Mouse (Mus musculus): ENCODE results near the gene Psmb6.
"Not testable (repeated sequence)": the region's sequence is repeated elsewhere in the genome, so short reads cannot be mapped to it uniquely, and the experiment has no call there.

Gene Psmb6

GRCm38 (mm10) chr11:70523306-70523989 lies 1.7 kb upstream of the Psmb6 start:
- not testable (repeated sequence) for DNase-seq (ENCODE audit: low read depth)

GRCm38 (mm10) chr11:70524782-70525181 lies 385 bp upstream of the Psmb6 start:
- no peak for DNase-seq (ENCODE audit: low read depth)

DNA sequence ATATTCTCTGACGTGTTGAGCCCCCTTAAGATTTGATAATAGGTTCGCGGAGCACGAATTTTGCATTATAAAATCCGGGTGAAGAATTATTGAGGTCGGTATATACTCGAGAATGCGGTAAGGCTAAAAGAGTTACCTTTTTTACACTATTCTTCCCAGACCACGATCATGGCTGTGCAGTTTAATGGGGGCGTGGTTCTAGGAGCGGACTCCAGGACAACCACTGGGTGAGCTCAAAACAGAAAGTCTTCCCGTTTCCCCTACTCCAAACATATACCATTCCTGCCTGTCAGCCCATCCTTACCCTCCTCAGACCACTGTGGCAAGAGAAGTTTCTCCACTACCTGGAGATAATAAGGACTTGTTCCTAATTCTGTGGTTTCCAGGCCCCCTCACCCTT lies 559 bp downstream of the Psmb6 start:
- no peak for DNase-seq (ENCODE audit: low read depth)

DNA sequence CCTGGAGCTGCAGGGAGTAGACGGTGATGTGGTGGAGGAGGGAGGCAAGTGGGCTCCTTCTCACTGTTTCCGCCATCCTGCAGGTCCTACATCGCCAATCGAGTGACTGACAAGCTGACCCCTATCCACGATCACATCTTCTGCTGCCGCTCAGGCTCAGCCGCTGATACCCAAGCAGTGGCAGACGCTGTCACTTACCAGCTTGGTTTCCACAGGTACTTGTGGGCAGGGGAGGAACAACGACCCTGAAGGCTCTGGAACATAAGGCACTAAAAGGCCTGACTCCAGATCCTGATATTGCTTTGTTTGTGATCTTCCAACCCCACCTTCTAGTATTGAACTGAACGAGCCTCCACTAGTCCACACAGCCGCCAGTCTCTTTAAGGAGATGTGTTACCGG lies 1.0 kb downstream of the Psmb6 start:
- DNase-seq (ENCODE audit: low read depth) = no peak

- DNase-seq (ENCODE audit: low read depth) = no peak
Measured at GRCm38 (mm10) chr11:70528610-70529009, 3.4 kb downstream of the Psmb6 start.

GRCm38 (mm10) chr11:70531065-70531464 lies 5.9 kb downstream of the Psmb6 start:
- DNase-seq (ENCODE audit: low read depth) = not testable (repeated sequence)

GRCm38 (mm10) chr11:70532839-70533238 lies 7.7 kb downstream of the Psmb6 start, which contains the start of gene Gm40193:
Gene Gm40193, minus strand, starts transcription at chr11:70532939.
- no peak for DNase-seq (ENCODE audit: low read depth)

DNA sequence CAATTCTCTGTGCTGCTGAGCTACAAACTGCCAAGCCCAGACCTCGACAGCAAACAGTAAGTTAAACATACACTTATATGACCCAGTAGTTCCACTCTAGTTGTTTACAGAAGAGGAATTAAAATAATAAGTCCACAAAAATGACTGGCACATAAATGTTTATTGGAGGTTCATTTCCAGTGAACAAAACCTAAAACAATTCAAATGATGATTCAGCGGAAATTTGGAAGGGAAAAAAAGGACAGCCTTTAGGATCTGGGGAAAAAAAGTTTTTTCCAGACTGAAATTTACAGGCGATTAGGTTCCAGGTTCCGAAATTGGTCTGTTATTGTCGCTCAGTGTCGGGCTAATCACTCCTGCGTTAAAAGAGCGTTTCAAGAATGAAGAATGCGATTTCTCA lies 14.3 kb downstream of the Psmb6 start:
- DNase-seq (ENCODE audit: low read depth) = no peak

GRCm38 (mm10) chr11:70539877-70540587 lies 14.9 kb downstream of the Psmb6 start, which contains the start of gene Pld2:
Gene Pld2, plus strand, starts transcription at chr11:70540064.
- peak; percentile 71 for DNase-seq (ENCODE audit: low read depth)

DNA sequence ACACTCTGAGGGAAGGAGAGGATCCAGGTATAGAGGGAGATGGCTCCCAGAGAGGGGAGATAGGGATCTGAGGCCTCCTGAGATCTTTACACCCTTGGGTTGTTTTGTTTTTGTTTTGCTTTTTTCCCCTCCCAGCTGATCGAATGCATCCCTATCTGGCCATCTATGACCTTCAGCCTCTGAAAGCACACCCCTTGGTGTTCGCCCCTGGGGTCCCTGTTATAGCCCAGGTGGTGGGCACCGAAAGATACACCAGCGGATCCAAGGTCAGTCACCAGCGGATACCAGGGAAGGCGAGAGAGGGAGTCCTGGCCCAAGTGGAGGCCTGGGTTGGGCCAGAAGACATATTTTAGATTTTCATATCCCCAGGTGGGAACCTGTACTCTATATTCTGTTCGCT lies 15.8 kb downstream of the Psmb6 start:
- no peak for DNase-seq (ENCODE audit: low read depth)

DNA sequence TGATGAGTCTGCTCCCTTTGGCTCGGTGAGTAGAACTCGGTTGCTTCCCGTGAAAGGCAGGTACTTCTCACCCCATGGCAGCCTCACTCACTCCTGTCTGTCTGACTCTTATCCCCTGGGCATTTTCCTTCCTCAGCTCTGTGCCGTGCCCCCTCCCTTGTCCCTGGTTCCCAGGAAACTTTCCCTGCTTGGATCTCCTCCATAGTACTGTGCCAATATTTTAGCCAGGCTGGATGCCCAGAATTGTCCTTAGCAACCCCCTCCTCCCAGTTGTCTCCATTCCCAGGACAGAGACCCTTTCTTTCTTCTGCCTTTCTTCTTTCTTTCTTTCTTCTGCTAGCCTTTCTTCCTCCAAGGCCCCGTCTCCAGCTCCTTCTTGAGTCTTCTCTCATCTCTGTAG lies 16.2 kb downstream of the Psmb6 start:
- no peak for DNase-seq (ENCODE audit: low read depth)

- DNase-seq (ENCODE audit: low read depth) = no peak
Measured at GRCm38 (mm10) chr11:70544496-70544895, 19.3 kb downstream of the Psmb6 start.

- no peak for DNase-seq (ENCODE audit: low read depth)
Measured at GRCm38 (mm10) chr11:70551526-70551925, 26.4 kb downstream of the Psmb6 start.

DNA sequence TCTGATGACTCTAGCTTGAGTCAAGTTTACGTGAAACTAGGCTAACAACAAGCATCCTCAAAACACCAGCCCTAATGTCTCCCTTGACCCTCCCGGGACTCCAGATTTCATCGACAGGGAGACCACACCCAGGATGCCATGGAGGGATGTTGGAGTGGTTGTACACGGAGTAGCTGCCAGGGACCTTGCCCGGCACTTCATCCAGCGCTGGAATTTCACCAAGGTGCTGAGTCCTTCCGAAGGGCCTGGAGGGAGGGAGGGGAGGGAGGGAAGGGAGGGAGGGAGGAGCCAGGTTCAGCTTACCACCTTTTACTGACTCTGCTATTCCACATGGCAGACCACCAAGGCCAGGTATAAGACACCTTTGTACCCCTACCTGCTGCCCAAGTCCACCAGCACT lies 28.8 kb downstream of the Psmb6 start:
- no peak for DNase-seq (ENCODE audit: low read depth)

DNA sequence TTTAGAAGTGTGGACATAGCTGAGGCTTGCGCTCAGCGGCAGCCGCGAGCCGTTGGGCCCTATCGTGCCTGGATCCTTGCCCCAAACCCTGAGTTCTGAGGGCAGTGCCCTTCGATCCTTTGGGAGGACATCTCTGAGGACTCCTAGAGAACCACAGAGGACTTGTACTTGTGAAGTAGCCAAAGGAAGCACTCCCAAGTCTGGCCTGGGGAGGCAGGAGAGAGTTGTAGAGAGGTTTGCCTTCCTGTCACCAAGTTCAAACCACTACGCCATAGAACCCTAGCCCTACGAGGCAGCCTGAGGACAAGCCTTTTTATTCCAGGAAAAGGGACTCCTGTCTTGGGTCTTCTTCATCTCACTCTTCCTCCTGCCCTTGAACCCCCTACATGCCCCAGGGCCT lies 32.4 kb downstream of the Psmb6 start:
- no peak for DNase-seq (ENCODE audit: low read depth)

- no peak for DNase-seq (ENCODE audit: low read depth)
Measured at GRCm38 (mm10) chr11:70561937-70562286, 36.7 kb downstream of the Psmb6 start.

GRCm38 (mm10) chr11:70562287-70562994 lies 37.3 kb downstream of the Psmb6 start, which contains the start of gene Mink1:
Gene Mink1, plus strand, starts transcription at chr11:70562881.
- no peak for DNase-seq (ENCODE audit: low read depth)

GRCm38 (mm10) chr11:70562995-70563469 lies 37.9 kb downstream of the Psmb6 start:
- DNase-seq (ENCODE audit: low read depth) = no peak

DNA sequence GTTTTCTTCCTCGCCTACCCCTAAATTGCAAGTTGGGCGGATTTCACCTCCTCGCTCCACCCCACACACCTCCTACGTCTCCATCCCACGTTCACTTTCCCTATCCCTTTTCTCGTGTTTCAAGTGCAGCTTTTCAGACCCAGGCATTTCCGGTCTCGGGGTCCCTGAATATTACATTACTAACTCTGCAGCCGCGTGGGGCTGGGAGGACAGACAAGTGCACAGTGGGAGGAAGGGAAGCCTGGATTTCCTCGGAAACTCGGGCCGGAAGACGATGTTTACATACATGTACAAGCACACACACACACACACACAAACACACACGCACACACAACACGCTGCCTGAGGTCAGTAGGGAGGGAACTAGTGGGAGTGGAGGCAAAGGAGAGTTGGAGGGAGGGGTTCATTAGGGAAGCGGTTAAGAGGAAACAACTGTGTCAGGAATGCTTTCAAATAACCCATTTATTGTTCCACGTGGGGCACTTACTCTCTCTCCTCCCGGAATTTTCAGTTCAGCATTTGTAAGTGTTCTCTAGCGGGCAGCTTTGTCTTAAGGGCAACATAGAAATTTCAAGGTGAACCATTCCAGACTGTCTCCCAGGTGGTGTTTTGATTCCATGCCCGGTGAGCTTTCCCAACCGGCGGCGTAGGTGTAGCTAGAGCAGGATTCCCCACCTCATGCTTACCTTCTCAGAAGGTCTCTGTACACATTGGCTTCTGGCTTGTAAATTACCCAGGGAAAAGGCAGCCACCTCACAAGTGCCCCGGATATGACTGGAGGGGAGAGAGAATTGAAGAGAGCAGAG lies 38.5 kb downstream of the Psmb6 start:
- DNase-seq (ENCODE audit: low read depth) = no peak

GRCm38 (mm10) chr11:70564276-70564873 lies 39.2 kb downstream of the Psmb6 start:
- no peak for DNase-seq (ENCODE audit: low read depth)

GRCm38 (mm10) chr11:70566586-70566985 lies 41.4 kb downstream of the Psmb6 start:
- no peak for DNase-seq (ENCODE audit: low read depth)

DNA sequence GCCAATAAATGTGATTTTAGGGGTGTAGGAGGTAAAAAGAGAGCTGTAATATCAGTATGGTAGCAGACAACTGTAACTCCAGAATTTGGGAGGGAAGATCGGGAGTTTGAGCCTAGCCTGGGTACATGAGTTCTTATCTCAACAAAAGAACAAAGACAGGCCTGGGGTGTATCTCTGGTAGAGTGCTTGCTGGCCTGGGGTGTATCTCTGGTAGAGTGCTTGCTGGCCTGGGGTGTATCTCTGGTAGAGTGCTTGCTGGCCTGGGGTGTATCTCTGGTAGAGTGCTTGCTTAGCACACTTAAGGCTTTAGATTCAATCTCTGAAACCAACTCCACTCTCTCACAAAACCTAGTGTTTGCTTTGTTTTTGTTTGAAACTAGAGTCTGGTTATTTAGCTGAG lies 45.4 kb downstream of the Psmb6 start:
- not testable (repeated sequence) for DNase-seq (ENCODE audit: low read depth)
